Mouse (Mus musculus) bone marrow, adult 2 months (tissue): ENCODE measurements at regions not wholly inside any gene's neighbourhood (a gene's known extent, or its start where the extent isn't known, plus 50 kb on each side); places are given as distances from the start of the nearest gene placed in this dataset.

Experiments
- H3K27ac ChIP-seq: fragments of 200-500 bp; 2 replicates; pipeline ENCODE4 v1.5.1; 2012; ENCODE audit warnings: low read depth, mild to moderate bottlenecking, control low read depth, inconsistent platforms, low read length; ENCODE audit not compliant: control insufficient read depth, poor library complexity, insufficient read depth
- H3K4me1 ChIP-seq: fragments of 200-500 bp; 2 replicates; pipeline ENCODE4 v1.6.1; 2011; ENCODE audit warnings: low read length; ENCODE audit not compliant: control insufficient read depth, insufficient read depth
- H3K4me3 ChIP-seq: fragments of 200-500 bp; replicated peaks from 2 replicates; pipeline ENCODE3; 2011; ENCODE audit warnings: mild to moderate bottlenecking, low read depth, low read length, control low read depth; ENCODE audit not compliant: control insufficient read depth
- CTCF ChIP-seq: fragments of 200-500 bp; IDR thresholded peaks from 2 replicates; pipeline ENCODE4 v1.5.1; 2011; ENCODE audit warnings: low read length, control low read depth; ENCODE audit not compliant: control insufficient read depth, insufficient read depth
- POLR2A ChIP-seq: fragments of 200-500 bp; IDR thresholded peaks from 2 replicates; pipeline ENCODE4 v1.6.1; 2011; ENCODE audit warnings: low read depth, mild to moderate bottlenecking, control low read depth, low read length, borderline replicate concordance; ENCODE audit not compliant: control insufficient read depth
- WGBS: fragments of 180-500 bp; shearing (Covaris S2); methylation state at CpG from one replicate; pipeline ENCODE4 v1.1.7; 2018; 5-methylcytosine and 5-hydroxymethylcytosine counted together

DNA sequence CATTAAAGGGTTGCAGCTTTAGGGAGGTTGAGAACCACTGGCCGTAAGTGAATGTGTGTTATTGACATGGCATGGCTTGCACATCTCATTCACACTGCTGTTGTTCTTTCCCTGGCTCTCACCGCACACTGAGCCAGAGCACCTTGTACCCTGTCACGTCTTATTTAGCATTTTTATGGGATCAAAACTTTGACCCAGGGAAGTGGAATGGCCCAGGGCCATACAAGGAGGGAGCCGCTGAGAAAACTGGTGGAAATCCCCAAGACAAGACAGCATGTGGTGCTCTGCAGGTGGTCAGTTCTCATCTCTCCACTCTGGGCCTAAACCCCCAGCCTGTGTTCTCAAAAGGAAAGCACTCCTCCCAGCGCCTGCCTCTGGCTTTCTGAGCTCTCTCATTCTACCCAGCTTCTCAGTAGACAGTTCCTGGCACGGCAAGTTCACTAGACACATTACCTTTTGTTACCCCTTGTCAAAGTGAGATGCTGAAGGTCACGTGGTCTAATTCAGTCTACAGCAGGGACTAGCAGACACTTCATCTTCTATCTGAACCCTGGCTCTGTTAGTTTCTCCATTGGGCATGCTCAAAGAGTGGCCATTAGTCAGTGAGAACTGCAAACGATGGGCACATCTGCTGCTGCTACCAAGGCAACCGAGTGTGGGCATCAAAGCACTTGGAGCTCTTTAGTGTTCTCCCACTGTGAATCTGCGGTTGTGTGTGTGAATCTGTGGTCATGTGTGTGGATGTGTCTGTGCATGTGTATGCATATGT is 96.2 kb upstream of the Bod1 start:
- Histone ChIP-seq H3K4me3 (no peak overlapping the region), H3K27ac (no peak overlapping the region), H3K4me1 (peaks cover 3% of the 10 kb centered on the region; the same call in 1 of the 2 replicates)
- TF ChIP-seq CTCF: no peak
- TF ChIP-seq POLR2A: no peak
- WGBS: 86% methylated on average over 10 of the region's 10 CpGs

DNA sequence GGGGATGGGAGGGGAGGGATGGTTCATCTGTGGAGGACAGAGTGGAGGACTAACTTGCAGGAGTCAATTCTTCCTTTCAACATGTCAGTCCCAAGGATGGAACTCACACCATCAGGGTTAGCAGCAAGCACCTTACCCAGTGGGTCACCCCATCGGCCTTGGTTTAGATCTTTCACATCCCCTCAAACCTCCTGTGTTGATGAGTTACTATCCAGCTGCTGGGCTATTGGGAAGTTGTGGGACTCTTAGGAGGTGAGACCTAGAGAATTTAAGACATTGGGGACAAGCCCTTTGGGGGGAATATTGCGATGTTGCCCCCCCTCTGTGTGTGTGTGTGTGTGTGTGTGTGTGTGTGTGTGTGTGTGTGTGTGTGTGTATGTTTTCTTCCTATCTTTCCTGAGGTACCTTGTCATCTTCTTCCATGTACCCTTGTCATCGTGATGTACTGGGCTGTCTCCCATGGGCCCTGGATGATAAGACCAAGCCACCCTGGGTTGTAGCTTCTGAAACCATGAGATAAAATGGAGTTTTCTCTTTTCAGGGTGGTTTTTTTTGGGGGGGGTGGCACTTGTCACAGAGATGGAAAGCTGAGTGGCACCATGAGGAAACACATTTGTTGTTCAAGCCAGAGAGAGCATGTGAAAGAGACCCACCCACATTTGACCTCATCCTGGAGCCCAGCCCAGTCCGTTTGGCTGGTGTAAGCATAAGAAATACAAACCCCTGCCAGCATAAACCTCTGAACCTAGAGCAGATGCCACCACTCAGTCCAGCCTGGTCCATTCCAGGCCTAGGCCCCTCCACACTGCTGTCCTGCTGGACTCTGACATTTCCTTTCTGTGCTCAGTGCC is 98.3 kb upstream of the Bod1 start:
- WGBS: 66% methylated on average over 4 of the region's 4 CpGs
- H3K4me3 ChIP-seq: no peak overlapping the region
- TF ChIP-seq POLR2A (no peak), CTCF (no peak)
- H3K4me1 ChIP-seq: peaks cover 3% of the 10 kb centered on the region; the same call in 1 of the 2 replicates
- peak overlapping the region; percentile 92 for H3K27ac ChIP-seq

DNA sequence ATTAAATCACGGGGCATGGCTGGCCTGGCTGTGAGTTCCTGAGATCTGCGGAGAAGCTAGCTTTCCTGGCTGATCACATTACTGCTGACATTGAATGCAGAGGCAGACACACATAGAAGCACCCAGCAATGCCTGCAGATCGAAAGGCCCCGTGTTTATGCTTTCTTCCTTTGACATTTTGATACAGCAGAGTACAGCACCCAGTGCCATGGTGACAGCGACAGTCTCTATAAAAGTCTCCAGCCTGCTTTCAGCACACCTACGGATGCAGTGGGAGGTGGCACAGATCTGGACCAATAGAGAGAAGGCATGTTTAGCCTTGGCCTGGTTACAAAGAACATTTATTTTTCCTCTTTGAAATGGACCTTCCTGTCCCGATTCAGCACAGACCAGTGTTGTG is 99.2 kb upstream of the Bod1 start:
- Histone ChIP-seq H3K4me1 (peaks cover 3% of the 10 kb centered on the region; the same call in 1 of the 2 replicates), H3K4me3 (no peak overlapping the region), H3K27ac (peak overlapping the region; percentile 92)
- WGBS: 91% methylated on average over 7 of the region's 7 CpGs
- no peak for TF ChIP-seq CTCF
- no peak for TF ChIP-seq POLR2A

DNA sequence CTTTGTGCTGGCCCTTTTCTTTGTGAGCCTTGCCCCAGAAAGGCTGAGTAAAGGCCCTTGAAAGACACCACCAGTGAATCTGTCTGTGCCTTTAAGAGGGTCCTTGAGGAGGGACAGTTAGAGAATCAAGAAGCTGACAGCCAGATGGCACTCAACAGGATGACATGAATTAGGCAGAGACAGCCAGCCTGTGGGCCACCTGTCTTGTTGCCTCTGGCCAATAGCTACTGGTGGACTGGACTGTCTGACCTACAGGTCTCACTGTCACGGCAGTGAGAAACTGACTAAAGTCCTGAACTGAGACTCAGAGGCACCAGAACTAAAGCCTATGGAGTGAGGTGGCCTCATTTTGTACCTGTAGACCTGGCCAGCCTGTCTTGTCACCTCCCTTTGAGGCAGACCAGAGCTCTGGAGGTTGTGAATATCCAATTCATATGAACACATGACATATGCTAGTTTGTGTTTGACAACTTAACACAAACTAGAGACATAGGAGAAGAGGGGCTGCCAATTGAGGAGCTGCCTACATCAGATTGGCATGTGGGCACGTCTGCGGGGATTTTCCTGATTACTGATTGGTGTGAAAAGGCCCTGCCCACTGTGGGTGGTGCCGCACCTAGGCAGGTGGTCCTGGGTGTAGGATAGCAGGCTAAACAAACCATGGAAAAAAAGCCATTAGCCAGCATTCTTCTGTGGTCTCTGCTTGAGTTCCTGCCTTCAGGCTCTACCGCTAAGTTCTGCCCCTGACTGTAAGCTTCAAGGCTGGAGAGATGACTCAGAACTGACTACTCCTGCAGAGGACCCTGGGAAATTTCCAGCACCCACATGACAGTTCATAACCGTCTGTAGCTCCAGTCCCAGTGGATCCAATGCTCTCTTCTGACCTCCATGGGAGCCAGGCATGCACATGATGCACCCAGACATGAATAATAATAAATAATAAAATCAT is 100.1 kb upstream of the Bod1 start:
- H3K4me1 ChIP-seq: peaks cover 3% of the 10 kb centered on the region; the same call in 1 of the 2 replicates
- no peak overlapping the region for H3K4me3 ChIP-seq
- TF ChIP-seq POLR2A (no peak), CTCF (no peak)
- no peak overlapping the region for H3K27ac ChIP-seq
- 91% methylated on average over 6 of the region's 6 CpGs for WGBS

DNA sequence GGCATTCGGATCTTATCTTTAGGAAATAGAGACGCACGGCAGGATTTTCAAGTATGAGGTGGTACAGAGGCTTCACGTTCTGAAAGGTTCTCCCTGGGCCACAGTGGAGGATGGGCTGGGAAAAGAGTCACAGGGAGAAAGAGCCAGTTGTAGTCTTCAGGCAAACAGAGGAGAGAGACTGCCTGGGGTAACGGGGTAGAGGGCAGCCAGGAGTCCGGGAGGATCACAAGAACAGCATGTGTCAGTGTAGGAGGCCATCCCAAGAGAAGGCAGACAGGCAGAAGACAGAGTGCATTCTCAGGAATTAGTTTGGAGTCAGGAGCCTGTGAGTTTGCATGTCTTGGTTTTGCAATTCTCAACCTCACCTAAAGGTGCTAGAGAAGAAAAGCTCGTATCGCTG is 94.5 kb upstream of the Cpeb4 start:
- H3K4me1 ChIP-seq: peaks cover 1% of the 10 kb centered on the region; the same call in 1 of the 2 replicates
- WGBS: 88% methylated on average over 8 of the region's 8 CpGs
- TF ChIP-seq POLR2A (no peak), CTCF (no peak)
- no peak overlapping the region for H3K4me3 ChIP-seq
- no peak overlapping the region for H3K27ac ChIP-seq

DNA sequence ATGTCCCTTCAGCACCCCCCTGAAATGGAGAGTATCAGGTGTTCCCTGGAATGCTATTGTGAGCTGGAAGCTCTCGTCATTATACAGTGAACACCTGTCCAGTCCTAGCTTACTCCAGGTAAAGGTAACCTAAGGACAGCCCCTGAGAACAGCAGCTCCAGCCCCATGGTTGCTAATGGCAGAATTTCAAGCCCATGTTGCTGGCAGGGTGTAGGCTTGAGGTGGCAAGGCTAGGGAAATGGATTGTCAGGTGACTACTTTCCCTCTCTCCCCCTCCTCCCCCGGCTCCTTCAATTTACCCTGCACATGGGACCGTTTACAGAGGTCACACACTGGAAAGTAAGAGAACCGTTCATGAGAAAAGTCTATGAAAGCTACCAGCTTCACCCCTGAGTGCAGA is 93.2 kb upstream of the Cpeb4 start:
- Histone ChIP-seq H3K4me3 (no peak overlapping the region), H3K27ac (no peak overlapping the region), H3K4me1 (peaks cover 1% of the 10 kb centered on the region; the same call in 1 of the 2 replicates)
- 75% methylated on average over 4 of the region's 4 CpGs for WGBS
- TF ChIP-seq POLR2A (no peak), CTCF (no peak)

DNA sequence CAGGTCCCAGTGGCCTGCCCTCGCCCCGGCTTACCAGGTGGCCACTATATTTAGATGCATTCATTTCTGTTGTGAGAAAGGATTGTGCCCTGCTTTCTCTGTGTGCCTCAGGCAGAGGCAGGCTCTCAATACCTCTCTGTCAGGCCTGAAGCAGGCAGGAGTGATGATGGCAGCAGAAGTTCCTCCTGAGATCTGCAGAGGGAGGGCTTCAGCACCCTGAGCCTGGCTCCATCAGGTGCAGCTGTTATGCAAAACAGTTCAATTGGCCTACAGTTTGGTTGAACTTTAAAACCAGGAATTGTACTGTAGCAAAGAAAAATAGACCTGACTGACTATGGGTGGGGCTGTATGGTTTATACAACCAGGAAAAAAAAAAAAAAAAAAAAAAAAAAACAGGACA is 92.7 kb upstream of the Cpeb4 start:
- Histone ChIP-seq H3K4me1 (peaks cover 1% of the 10 kb centered on the region; the same call in 1 of the 2 replicates), H3K27ac (no peak overlapping the region), H3K4me3 (no peak overlapping the region)
- WGBS: 92% methylated on average over 2 of the region's 2 CpGs
- TF ChIP-seq POLR2A: no peak
